22 mouse cellular contexts compared by ENCODE assay signal in genomic region chr5:118276281-118276680, GRCm38 (mm10). TPM values are rescaled to one million over a fixed set of nuclear protein-coding genes. Genes with fewer than 3 reads are reported as not detected.
DNase-seq lines count a peak whose midpoint lies in the region; ATAC-seq lines count a peak whose summit lies in the region.
"Had no signal": no experiment of that assay in that cellular context is flagged by ENCODE, and none has a peak within 500 bp of the region (broad histone marks: within the 10 kb centered on the region; RNA-seq: fewer than 3 reads in every experiment).

No protein-coding gene starts in this region.

- no peak for DNase-seq in frontal cortex, postnatal 14 days (ENCODE audit: low spot score in 2 of 2)
- no peak for DNase-seq in midbrain, embryonic 14.5 days
- DNase-seq in midbrain, embryonic 10.5 days (ENCODE audit: low spot score), result no peak
- DNase-seq in left cerebral cortex, postnatal 25 days (ENCODE audit: low spot score in 2 of 2), result peak; percentile 50 to 88
- DNase-seq in right cerebral cortex, postnatal 14 days, result peak; percentile 39
- no peak for DNase-seq in ovary, postnatal 10 days (ENCODE audit: low spot score)
- no peak for DNase-seq in gastrocnemius, postnatal 36 days
- DNase-seq: adrenal gland, postnatal 10 days; cerebellum, adult 2 months; gastrocnemius, postnatal 10 days; heart, adult 2 months; lung, adult 2 months; lung, postnatal 4 days; spleen, adult 18-20 months; thymus, adult 2 months had no signal

- H3K27me3 ChIP-seq in midbrain, embryonic 14.5 days (ENCODE audit: control insufficient read depth, insufficient read depth, low read length), result no peaks in the 10 kb centered on the region
- peaks cover 35% of the 10 kb centered on the region for H3K27me3 ChIP-seq in midbrain, embryonic 10.5 days (ENCODE audit: low read depth, poor library complexity, severe bottlenecking)

- H3K4me3 ChIP-seq in midbrain, embryonic 14.5 days (replicated peaks; ENCODE audit: low read depth, low read length), result no peak overlapping the region
- H3K4me3 ChIP-seq in midbrain, embryonic 10.5 days, result no peak overlapping the region
- H3K4me3 ChIP-seq: heart, adult 2 months; heart, embryonic 15.5 days; kidney, embryonic 15.5 days; left cerebral cortex, adult 2 months; midbrain, embryonic 12.5 days had no signal

- H3K9me3 ChIP-seq in midbrain, embryonic 14.5 days (ENCODE audit: control insufficient read depth, low read length), result no peaks in the 10 kb centered on the region
- no peaks in the 10 kb centered on the region for H3K9me3 ChIP-seq in midbrain, embryonic 10.5 days (replicated peaks)
- H3K9me3 ChIP-seq: heart, embryonic 15.5 days; kidney, embryonic 15.5 days; midbrain, embryonic 12.5 days had no signal

- H3K36me3 ChIP-seq in midbrain, embryonic 14.5 days (ENCODE audit: control insufficient read depth, insufficient read depth, low read length), result no peaks in the 10 kb centered on the region
- no peaks in the 10 kb centered on the region for H3K36me3 ChIP-seq in midbrain, embryonic 10.5 days
- H3K36me3 ChIP-seq: heart, embryonic 15.5 days; kidney, embryonic 15.5 days; midbrain, embryonic 12.5 days had no signal

- 39% methylated on average over 7 of the region's 7 CpGs for WGBS in midbrain, embryonic 14.5 days
- 54% methylated on average over 7 of the region's 7 CpGs for WGBS in midbrain, embryonic 10.5 days

- H3K4me1 ChIP-seq in midbrain, embryonic 14.5 days (ENCODE audit: control insufficient read depth, insufficient read depth, low read length), result peaks cover 44% of the 10 kb centered on the region
- peaks cover 31% of the 10 kb centered on the region for H3K4me1 ChIP-seq in midbrain, embryonic 10.5 days

- intact Hi-C loops in left cerebral cortex, postnatal 25 days (cut with DNase I), result loop anchor here (1.0 to 5.0 kb wide), 2 partner anchors 150 to 286 kb away; partner anchors contain the start of gene Med13l
- intact Hi-C loops in gastrocnemius, postnatal 36 days (cut with DNase I), result loop anchor here (10.0 kb wide), 2 partner anchors 379 to 1429 kb away; no protein-coding TSS in a partner anchor

- 0 out of 2 replicates have a peak overlapping the region, but pooled peaks have one; percentile 2 for H3K4me2 ChIP-seq in midbrain, embryonic 14.5 days (ENCODE audit: low read length)
- H3K4me2 ChIP-seq: heart, embryonic 15.5 days; kidney, embryonic 15.5 days; midbrain, embryonic 12.5 days had no signal

- no peak overlapping the region for H3K9ac ChIP-seq in midbrain, embryonic 14.5 days (replicated peaks; ENCODE audit: low read length)
- H3K9ac ChIP-seq: heart, embryonic 15.5 days; kidney, embryonic 15.5 days; midbrain, embryonic 12.5 days had no signal

- ATAC-seq in frontal cortex, adult (ENCODE audit: low TSS enrichment), result peak; percentile 98
- ATAC-seq in midbrain, embryonic 14.5 days (ENCODE audit: low FRiP score, low TSS enrichment), result no peak
- ATAC-seq: intestine, embryonic 16.5 days had no signal

- H3K27ac ChIP-seq in midbrain, embryonic 14.5 days (replicated peaks; ENCODE audit: low read depth, low read length), result peak overlapping the region; percentile 49; the same call in 1 of the 2 replicates
- H3K27ac ChIP-seq in midbrain, embryonic 10.5 days (replicated peaks), result no peak overlapping the region
- H3K27ac ChIP-seq: heart, adult 2 months; heart, embryonic 15.5 days; kidney, embryonic 15.5 days; left cerebral cortex, adult 2 months had no signal

RNA-seq across cellular contexts. Expression of gene 2410131K14Rik, which starts 31.3 kb away (rescaled TPM):
- polyA plus RNA-seq in midbrain, embryonic 14.5 days (2014; fragmentation: Nextera tagmentation; extraction: Ambion mirVana), result 17.2 and 17.6 TPM in 2 replicates
- polyA plus RNA-seq in midbrain, embryonic 10.5 days (2016; fragmentation: Nextera tagmentation; extraction: Ambion mirVana), result 11.3 and 11.7 TPM in 2 replicates
- 10 to 100 TPM; 14.0 to 14.1 TPM for total RNA-seq in left cerebral cortex, postnatal 25 days (2021)
- 1 to 10 TPM; 3.4 to 4.0 TPM for total RNA-seq in gastrocnemius, postnatal 36 days (2021)

RNA-seq across cellular contexts. Expression of gene Rnft2, which starts 31.4 kb away (rescaled TPM):
- polyA plus RNA-seq in midbrain, embryonic 14.5 days (2014; fragmentation: Nextera tagmentation; extraction: Ambion mirVana), result 14.8 and 16.4 TPM in 2 replicates
- polyA plus RNA-seq in midbrain, embryonic 10.5 days (2016; fragmentation: Nextera tagmentation; extraction: Ambion mirVana), result 5.0 and 7.2 TPM in 2 replicates
- 10 to 100 TPM; 91.7 to 93.5 TPM for total RNA-seq in left cerebral cortex, postnatal 25 days (2021)
- total RNA-seq in gastrocnemius, postnatal 36 days (2021), result 1 to 10 TPM in 1 of 2 experiments, under 1 TPM in 1; 0.64 to 1.5 TPM
- total RNA-seq: hematopoietic stem cell, adult 5-6 weeks had no signal

Comparison
In these comparisons a context has a peak if more than half of its experiments do, and no peak if none do; other contexts are left out.
1. DNase-seq: peak in left cerebral cortex, postnatal 25 days (2 of 2) and right cerebral cortex, postnatal 14 days (single experiment); none in frontal cortex, postnatal 14 days (0 of 2), midbrain, embryonic 14.5 days (single experiment), midbrain, embryonic 10.5 days (single experiment), ovary, postnatal 10 days (single experiment) and gastrocnemius, postnatal 36 days (0 of 2).
2. RNA of gene Rnft2, which starts 31.4 kb away (total RNA-seq): 91.7 to 93.5 TPM in left cerebral cortex, postnatal 25 days; 0.64 to 1.5 TPM in gastrocnemius, postnatal 36 days; every median in the first group is over 10 times any median in the second.